Mouse (Mus musculus): ENCODE measurements at regions not wholly inside any gene's neighbourhood (a gene's known extent, or its start where the extent isn't known, plus 50 kb on each side); places are given as distances from the start of the nearest gene placed in this dataset.

- Histone ChIP-seq H3K4me3 (ENCODE audit: low read depth, low read length) (no peak overlapping the region), H3K27me3 (ENCODE audit: control insufficient read depth, insufficient read depth, low read length, poor library complexity, severe bottlenecking) (no peaks in the 10 kb centered on the region), H3K4me1 (ENCODE audit: control insufficient read depth, insufficient read depth, low read length) (no peaks in the 10 kb centered on the region), H3K36me3 (ENCODE audit: control insufficient read depth, insufficient read depth, low read length, poor library complexity, severe bottlenecking) (no peaks in the 10 kb centered on the region), H3K27ac (ENCODE audit: insufficient read depth, low read length) (no peak overlapping the region), H3K9me3 (replicated peaks; ENCODE audit: control insufficient read depth, insufficient read depth, low read length, poor library complexity, severe bottlenecking) (no peaks in the 10 kb centered on the region), H3K9ac (ENCODE audit: low read depth, poor library complexity, severe bottlenecking) (no peak overlapping the region)
- TF ChIP-seq POLR2A (IDR thresholded peaks at IDR 0.05; ENCODE audit: insufficient read depth, low read length) (no peak), EP300 (IDR thresholded peaks at IDR 0.05; ENCODE audit: insufficient read depth, low read depth, low read length) (no peak), CTCF (IDR thresholded peaks at IDR 0.05; ENCODE audit: low read depth, low read length) (no peak)
Observed at GRCm38 (mm10) chr16:79718230-79718629, 627.3 kb upstream of the Tmprss15 start.

- H3K27ac ChIP-seq (ENCODE audit: insufficient read depth, low read length), result no peak overlapping the region
- no peak overlapping the region for H3K4me3 ChIP-seq (ENCODE audit: low read depth, low read length)
- TF ChIP-seq POLR2A (IDR thresholded peaks at IDR 0.05; ENCODE audit: insufficient read depth, low read length), result no peak
- TF ChIP-seq EP300 (IDR thresholded peaks at IDR 0.05; ENCODE audit: insufficient read depth, low read depth, low read length), result no peak
- no peak for TF ChIP-seq CTCF (IDR thresholded peaks at IDR 0.05; ENCODE audit: low read depth, low read length)
- no peaks in the 10 kb centered on the region for H3K9me3 ChIP-seq (replicated peaks; ENCODE audit: control insufficient read depth, insufficient read depth, low read length, poor library complexity, severe bottlenecking)
- no peaks in the 10 kb centered on the region for H3K36me3 ChIP-seq (ENCODE audit: control insufficient read depth, insufficient read depth, low read length, poor library complexity, severe bottlenecking)
- H3K4me1 ChIP-seq (ENCODE audit: control insufficient read depth, insufficient read depth, low read length), result no peaks in the 10 kb centered on the region
- H3K27me3 ChIP-seq (ENCODE audit: control insufficient read depth, insufficient read depth, low read length, poor library complexity, severe bottlenecking), result no peaks in the 10 kb centered on the region
- no peak overlapping the region for H3K9ac ChIP-seq (ENCODE audit: low read depth, poor library complexity, severe bottlenecking)
Observed at GRCm38 (mm10) chr16:79692444-79692843, 601.5 kb upstream of the Tmprss15 start.

GRCm38 (mm10) chr16:79651162-79651741 lies 560.4 kb upstream of the Tmprss15 start:
- Histone ChIP-seq H3K9me3 (replicated peaks; ENCODE audit: control insufficient read depth, insufficient read depth, low read length, poor library complexity, severe bottlenecking) (no peaks in the 10 kb centered on the region), H3K4me3 (ENCODE audit: low read depth, low read length) (no peak overlapping the region), H3K27me3 (ENCODE audit: control insufficient read depth, insufficient read depth, low read length, poor library complexity, severe bottlenecking) (no peaks in the 10 kb centered on the region), H3K36me3 (ENCODE audit: control insufficient read depth, insufficient read depth, low read length, poor library complexity, severe bottlenecking) (no peaks in the 10 kb centered on the region), H3K4me1 (ENCODE audit: control insufficient read depth, insufficient read depth, low read length) (no peaks in the 10 kb centered on the region), H3K27ac (ENCODE audit: insufficient read depth, low read length) (no peak overlapping the region), H3K9ac (ENCODE audit: low read depth, poor library complexity, severe bottlenecking) (no peak overlapping the region)
- no peak for TF ChIP-seq POLR2A (IDR thresholded peaks at IDR 0.05; ENCODE audit: insufficient read depth, low read length)
- no peak for TF ChIP-seq CTCF (IDR thresholded peaks at IDR 0.05; ENCODE audit: low read depth, low read length)
- no peak for TF ChIP-seq EP300 (IDR thresholded peaks at IDR 0.05; ENCODE audit: insufficient read depth, low read depth, low read length)

- no peak overlapping the region for H3K27ac ChIP-seq (ENCODE audit: insufficient read depth, low read length)
- no peak overlapping the region for H3K4me3 ChIP-seq (ENCODE audit: low read depth, low read length)
- H3K27me3 ChIP-seq (ENCODE audit: control insufficient read depth, insufficient read depth, low read length, poor library complexity, severe bottlenecking), result no peaks in the 10 kb centered on the region
- H3K4me1 ChIP-seq (ENCODE audit: control insufficient read depth, insufficient read depth, low read length), result no peaks in the 10 kb centered on the region
- H3K36me3 ChIP-seq (ENCODE audit: control insufficient read depth, insufficient read depth, low read length, poor library complexity, severe bottlenecking), result no peaks in the 10 kb centered on the region
- H3K9ac ChIP-seq (ENCODE audit: low read depth, poor library complexity, severe bottlenecking), result no peak overlapping the region
- H3K9me3 ChIP-seq (replicated peaks; ENCODE audit: control insufficient read depth, insufficient read depth, low read length, poor library complexity, severe bottlenecking), result no peaks in the 10 kb centered on the region
- TF ChIP-seq EP300 (IDR thresholded peaks at IDR 0.05; ENCODE audit: insufficient read depth, low read depth, low read length) (no peak), CTCF (IDR thresholded peaks at IDR 0.05; ENCODE audit: low read depth, low read length) (no peak), POLR2A (IDR thresholded peaks at IDR 0.05; ENCODE audit: insufficient read depth, low read length) (no peak)
Observed at GRCm38 (mm10) chr16:79640898-79641297, 550.0 kb upstream of the Tmprss15 start.

- Histone ChIP-seq H3K27ac (ENCODE audit: insufficient read depth, low read length) (no peak overlapping the region), H3K36me3 (ENCODE audit: control insufficient read depth, insufficient read depth, low read length, poor library complexity, severe bottlenecking) (no peaks in the 10 kb centered on the region), H3K9me3 (replicated peaks; ENCODE audit: control insufficient read depth, insufficient read depth, low read length, poor library complexity, severe bottlenecking) (no peaks in the 10 kb centered on the region), H3K27me3 (ENCODE audit: control insufficient read depth, insufficient read depth, low read length, poor library complexity, severe bottlenecking) (no peaks in the 10 kb centered on the region), H3K9ac (ENCODE audit: low read depth, poor library complexity, severe bottlenecking) (no peak overlapping the region), H3K4me3 (ENCODE audit: low read depth, low read length) (no peak overlapping the region), H3K4me1 (ENCODE audit: control insufficient read depth, insufficient read depth, low read length) (no peaks in the 10 kb centered on the region)
- TF ChIP-seq EP300 (IDR thresholded peaks at IDR 0.05; ENCODE audit: insufficient read depth, low read depth, low read length), result no peak
- TF ChIP-seq CTCF (IDR thresholded peaks at IDR 0.05; ENCODE audit: low read depth, low read length), result no peak
- TF ChIP-seq POLR2A (IDR thresholded peaks at IDR 0.05; ENCODE audit: insufficient read depth, low read length), result no peak
Observed at GRCm38 (mm10) chr16:79627139-79627538, 536.2 kb upstream of the Tmprss15 start.

GRCm38 (mm10) chr16:79611002-79611401 lies 520.1 kb upstream of the Tmprss15 start:
- H3K27ac ChIP-seq (ENCODE audit: insufficient read depth, low read length), result no peak overlapping the region
- no peak overlapping the region for H3K9ac ChIP-seq (ENCODE audit: low read depth, poor library complexity, severe bottlenecking)
- no peak overlapping the region for H3K4me3 ChIP-seq (ENCODE audit: low read depth, low read length)
- no peak for TF ChIP-seq CTCF (IDR thresholded peaks at IDR 0.05; ENCODE audit: low read depth, low read length)
- TF ChIP-seq EP300 (IDR thresholded peaks at IDR 0.05; ENCODE audit: insufficient read depth, low read depth, low read length), result no peak
- no peak for TF ChIP-seq POLR2A (IDR thresholded peaks at IDR 0.05; ENCODE audit: insufficient read depth, low read length)
- no peaks in the 10 kb centered on the region for H3K9me3 ChIP-seq (replicated peaks; ENCODE audit: control insufficient read depth, insufficient read depth, low read length, poor library complexity, severe bottlenecking)
- no peaks in the 10 kb centered on the region for H3K36me3 ChIP-seq (ENCODE audit: control insufficient read depth, insufficient read depth, low read length, poor library complexity, severe bottlenecking)
- no peaks in the 10 kb centered on the region for H3K4me1 ChIP-seq (ENCODE audit: control insufficient read depth, insufficient read depth, low read length)
- no peaks in the 10 kb centered on the region for H3K27me3 ChIP-seq (ENCODE audit: control insufficient read depth, insufficient read depth, low read length, poor library complexity, severe bottlenecking)
